In genomic region chr3:129754650-129755604, GRCm38 (mm10) we compare ENCODE assay signal across 8 mouse cellular contexts. TPM values are rescaled to one million over a fixed set of nuclear protein-coding genes. Genes with fewer than 3 reads are reported as not detected.
DNase-seq lines count a peak whose midpoint lies in the region; ATAC-seq lines count a peak whose summit lies in the region.

TSS of gene Egf (minus strand) at chr3:129755316.

- WGBS in forebrain, embryonic 13.5 days, result 9% methylated on average over 20 of the region's 20 CpGs
- 14% methylated on average over 20 of the region's 20 CpGs for WGBS in midbrain, embryonic 10.5 days

- H3K27me3 ChIP-seq in forebrain, embryonic 13.5 days, result 0 out of 2 replicates have a peak, but pooled peaks cover 8% of the 10 kb centered on the region
- peaks cover 23% of the 10 kb centered on the region for H3K27me3 ChIP-seq in midbrain, embryonic 10.5 days (ENCODE audit: low read depth, poor library complexity, severe bottlenecking)

- no peaks in the 10 kb centered on the region for H3K36me3 ChIP-seq in forebrain, embryonic 13.5 days (ENCODE audit: poor library complexity, severe bottlenecking)
- H3K36me3 ChIP-seq in midbrain, embryonic 10.5 days, result no peaks in the 10 kb centered on the region

- intact Hi-C loops in heart, postnatal 14 days (cut with DNase I), result no loop called here

- no peak within 1 kb of the TSS for H3K9ac ChIP-seq in forebrain, embryonic 13.5 days

- H3K4me3 ChIP-seq in forebrain, embryonic 13.5 days, result peak within 1 kb of the TSS; percentile 28
- peak within 1 kb of the TSS; percentile 42 for H3K4me3 ChIP-seq in midbrain, embryonic 10.5 days

- peaks cover 13% of the 10 kb centered on the region for H3K4me1 ChIP-seq in forebrain, embryonic 13.5 days
- peaks cover 19% of the 10 kb centered on the region for H3K4me1 ChIP-seq in midbrain, embryonic 10.5 days

- peak; percentile 72 for ATAC-seq in forebrain, embryonic 13.5 days
- ATAC-seq in erythroblast, adult 5-6 weeks (replicated peaks; ENCODE audit: low FRiP score, poor library complexity, severe bottlenecking), result no peak

- no peak within 1 kb of the TSS for H3K27ac ChIP-seq in forebrain, embryonic 13.5 days
- H3K27ac ChIP-seq in midbrain, embryonic 10.5 days (replicated peaks), result no peak within 1 kb of the TSS

- peak; percentile 47 to 58 for DNase-seq in cerebellum, postnatal 10 days
- DNase-seq in cerebellum, adult 8-10 months, result no peak
- peak; percentile 48 to 50 for DNase-seq in heart, postnatal 14 days
- peak; percentile 76 to 82 for DNase-seq in kidney, postnatal 36 days
- DNase-seq in midbrain, embryonic 10.5 days (ENCODE audit: low spot score), result no peak
- DNase-seq in layer of hippocampus, adult 9-11 months, result no peak

- H3K9me3 ChIP-seq in forebrain, embryonic 13.5 days (replicated peaks), result no peaks in the 10 kb centered on the region
- H3K9me3 ChIP-seq in midbrain, embryonic 10.5 days (replicated peaks), result no peaks in the 10 kb centered on the region; the same call in 1 of the 2 replicates

- H3K4me2 ChIP-seq in forebrain, embryonic 13.5 days, result peak within 1 kb of the TSS; percentile 57

RNA-seq across cellular contexts. Expression of gene Egf, which starts in this region (rescaled TPM):
- polyA plus RNA-seq in forebrain, embryonic 13.5 days (2015; fragmentation: Nextera tagmentation; extraction: Ambion mirVana), result 1.7 and 2.0 TPM in 2 replicates
- 1 to 10 TPM; 1.7 to 2.3 TPM for total RNA-seq in heart, postnatal 14 days (2021)
- polyA plus RNA-seq in midbrain, embryonic 10.5 days (2016; fragmentation: Nextera tagmentation; extraction: Ambion mirVana), result 1.4 and 1.9 TPM in 2 replicates
- not detected in 2 replicates for total RNA-seq in erythroblast, adult 5-6 weeks (2015; ENCODE audit: low replicate concordance)
- total RNA-seq in erythroblast, adult 5-6 weeks (2017; ENCODE audit: low replicate concordance), result 0.51 and 0.70 TPM in 2 replicates

Comparison
In these comparisons a context has a peak if more than half of its experiments do, and no peak if none do; other contexts are left out.
1. DNase-seq: peak in cerebellum, postnatal 10 days (2 of 2), heart, postnatal 14 days (2 of 2) and kidney, postnatal 36 days (2 of 2); none in cerebellum, adult 8-10 months (single experiment), midbrain, embryonic 10.5 days (single experiment) and layer of hippocampus, adult 9-11 months (single experiment).